Mouse (Mus musculus): ENCODE measurements around the gene Serping1. TPM values are rescaled to one million over a fixed set of nuclear protein-coding genes. Genes with fewer than 3 reads are reported as not detected.
A peak's percentile ranks its signal among the peaks of the same experiment; 100 is the strongest.
"Not testable (repeated sequence)": the region's sequence is repeated elsewhere in the genome, so short reads cannot be mapped to it uniquely, and the experiment has no call there.

Serping1 gene
- polyA plus RNA-seq, 1 experiment: 13.6 TPM

- no peaks in the 10 kb centered on the region for H3K4me1 ChIP-seq (ENCODE audit: control insufficient read depth, insufficient read depth, low read length)
- no peak overlapping the region for H3K27ac ChIP-seq (ENCODE audit: insufficient read depth, low read length)
- TF ChIP-seq POLR2A (IDR thresholded peaks at IDR 0.05; ENCODE audit: extremely low read depth, insufficient read depth, low read length) (no peak), CTCF (IDR thresholded peaks at IDR 0.05; ENCODE audit: extremely low read depth, insufficient read depth, low read length) (no peak)
- peak overlapping the region; percentile 82 for H3K4me3 ChIP-seq (ENCODE audit: insufficient read depth, low read length)
Measured at GRCm38 (mm10) chr2:84734919-84735318, 40.3 kb downstream of the Serping1 start.

GRCm38 (mm10) chr2:84734351-84734864, 40.8 kb downstream of the Serping1 start:
- H3K4me1 ChIP-seq (ENCODE audit: control insufficient read depth, insufficient read depth, low read length): no peaks in the 10 kb centered on the region
- TF ChIP-seq POLR2A (IDR thresholded peaks at IDR 0.05; ENCODE audit: extremely low read depth, insufficient read depth, low read length) (no peak), CTCF (IDR thresholded peaks at IDR 0.05; ENCODE audit: extremely low read depth, insufficient read depth, low read length) (no peak)
- H3K4me3 ChIP-seq (ENCODE audit: insufficient read depth, low read length): peak overlapping the region; percentile 82
- peak overlapping the region; percentile 52 for H3K27ac ChIP-seq (ENCODE audit: insufficient read depth, low read length)

GRCm38 (mm10) chr2:84733579-84734300, 41.5 kb downstream of the Serping1 start, which contains the start of gene Ypel4:
Gene Ypel4 (plus strand): TSS chr2:84734058.
- Histone ChIP-seq H3K4me1 (ENCODE audit: control insufficient read depth, insufficient read depth, low read length) (no peaks in the 10 kb centered on the region), H3K4me3 (ENCODE audit: insufficient read depth, low read length) (peak within 1 kb of the TSS; percentile 82), H3K27ac (ENCODE audit: insufficient read depth, low read length) (peak within 1 kb of the TSS; percentile 52)
- TF ChIP-seq POLR2A (IDR thresholded peaks at IDR 0.05; ENCODE audit: extremely low read depth, insufficient read depth, low read length): peak; percentile 88
- no peak for TF ChIP-seq CTCF (IDR thresholded peaks at IDR 0.05; ENCODE audit: extremely low read depth, insufficient read depth, low read length)

- TF ChIP-seq CTCF (IDR thresholded peaks at IDR 0.05; ENCODE audit: extremely low read depth, insufficient read depth, low read length): no peak
- TF ChIP-seq POLR2A (IDR thresholded peaks at IDR 0.05; ENCODE audit: extremely low read depth, insufficient read depth, low read length): no peak
- Histone ChIP-seq H3K27ac (ENCODE audit: insufficient read depth, low read length) (no peak overlapping the region), H3K4me1 (ENCODE audit: control insufficient read depth, insufficient read depth, low read length) (no peaks in the 10 kb centered on the region), H3K4me3 (ENCODE audit: insufficient read depth, low read length) (no peak overlapping the region)
Measured at GRCm38 (mm10) chr2:84732394-84732793, 42.9 kb downstream of the Serping1 start.

- Histone ChIP-seq H3K27ac (ENCODE audit: insufficient read depth, low read length) (no peak overlapping the region), H3K4me1 (ENCODE audit: control insufficient read depth, insufficient read depth, low read length) (no peaks in the 10 kb centered on the region)
- TF ChIP-seq POLR2A (IDR thresholded peaks at IDR 0.05; ENCODE audit: extremely low read depth, insufficient read depth, low read length) (no peak), CTCF (IDR thresholded peaks at IDR 0.05; ENCODE audit: extremely low read depth, insufficient read depth, low read length) (no peak)
Measured at GRCm38 (mm10) chr2:84731206-84731605, 44.0 kb downstream of the Serping1 start.

GRCm38 (mm10) chr2:84728191-84728590, 47.1 kb downstream of the Serping1 start:
- H3K4me3 ChIP-seq (ENCODE audit: insufficient read depth, low read length); H3K27ac ChIP-seq (ENCODE audit: insufficient read depth, low read length); H3K4me1 ChIP-seq (ENCODE audit: control insufficient read depth, insufficient read depth, low read length): not testable (repeated sequence)

More at GRCm38 (mm10) chr2:84731206-84731605, 44.0 kb downstream of the Serping1 start:
- H3K4me3 ChIP-seq (ENCODE audit: insufficient read depth, low read length): no peak overlapping the region

- TF ChIP-seq CTCF (IDR thresholded peaks at IDR 0.05; ENCODE audit: extremely low read depth, insufficient read depth, low read length) (no peak), POLR2A (IDR thresholded peaks at IDR 0.05; ENCODE audit: extremely low read depth, insufficient read depth, low read length) (peak; percentile 70)
- Histone ChIP-seq H3K4me3 (ENCODE audit: insufficient read depth, low read length) (peak within 1 kb of the TSS; percentile 50), H3K4me1 (ENCODE audit: control insufficient read depth, insufficient read depth, low read length) (no peaks in the 10 kb centered on the region; the same call in 1 of the 2 replicates), H3K27ac (ENCODE audit: insufficient read depth, low read length) (peak within 1 kb of the TSS; percentile 46; the same call in 1 of the 2 replicates)
Measured at GRCm38 (mm10) chr2:84727172-84727858, 47.9 kb downstream of the Serping1 start, which contains the start of gene Clp1. Gene Clp1 (minus strand): TSS chr2:84727350.

- TF ChIP-seq POLR2A (IDR thresholded peaks at IDR 0.05; ENCODE audit: extremely low read depth, insufficient read depth, low read length): no peak
- TF ChIP-seq CTCF (IDR thresholded peaks at IDR 0.05; ENCODE audit: extremely low read depth, insufficient read depth, low read length): no peak
- Histone ChIP-seq H3K27ac (ENCODE audit: insufficient read depth, low read length) (no peak overlapping the region), H3K4me3 (ENCODE audit: insufficient read depth, low read length) (peak overlapping the region; percentile 50), H3K4me1 (ENCODE audit: control insufficient read depth, insufficient read depth, low read length) (no peaks in the 10 kb centered on the region; the same call in 1 of the 2 replicates)
Measured at GRCm38 (mm10) chr2:84726716-84727115, 48.5 kb downstream of the Serping1 start.

GRCm38 (mm10) chr2:84725770-84726169, 49.5 kb downstream of the Serping1 start:
- H3K4me3 ChIP-seq (ENCODE audit: insufficient read depth, low read length): no peak overlapping the region
- no peaks in the 10 kb centered on the region; the same call in 1 of the 2 replicates for H3K4me1 ChIP-seq (ENCODE audit: control insufficient read depth, insufficient read depth, low read length)
- no peak overlapping the region for H3K27ac ChIP-seq (ENCODE audit: insufficient read depth, low read length)
- no peak for TF ChIP-seq CTCF (IDR thresholded peaks at IDR 0.05; ENCODE audit: extremely low read depth, insufficient read depth, low read length)
- TF ChIP-seq POLR2A (IDR thresholded peaks at IDR 0.05; ENCODE audit: extremely low read depth, insufficient read depth, low read length): no peak

Measured in cortical plate, adult 2 months (tissue).